Mouse (Mus musculus) erythroid progenitor cell, adult 5-6 weeks (primary cell): ENCODE measurements around the gene Phf5a. TPM values are rescaled to one million over a fixed set of nuclear protein-coding genes. Genes with fewer than 3 reads are reported as not detected.
A peak's percentile ranks its signal among the peaks of the same experiment; 100 is the strongest.
"Not testable (repeated sequence)": the region's sequence is repeated elsewhere in the genome, so short reads cannot be mapped to it uniquely, and the experiment has no call there.

Source experiments
- ATAC-seq: replicated peaks from 2 replicates; pipeline ENCODE4 v1.8.0; 2016; ENCODE audit warnings: moderate number of reproducible peaks, mild to moderate bottlenecking, moderate TSS enrichment, inconsistent platforms; ENCODE audit not compliant: poor library complexity, low FRiP score, severe bottlenecking
- total RNA-seq, 2 experiments: library from RNA; stranded (forward) in 1 of 2; stranded (reverse) in 1 of 2; fragments of 150-400 nt in 1 of 2; fragments of 186-747, 209-891 nt in 1 of 2; gene quantifications; 2 replicates each; pipeline versions ENCODE4 v1.2.3 to v1.2.4; 2015 to 2017; ENCODE audit warnings: low replicate concordance in 2 of 2

Gene Phf5a
- 49.0 and 58.3 TPM in 2 replicates for total RNA-seq (2015; ENCODE audit: low replicate concordance)
- 18.6 and 46.0 TPM in 2 replicates for total RNA-seq (2017; ENCODE audit: low replicate concordance)

DNA sequence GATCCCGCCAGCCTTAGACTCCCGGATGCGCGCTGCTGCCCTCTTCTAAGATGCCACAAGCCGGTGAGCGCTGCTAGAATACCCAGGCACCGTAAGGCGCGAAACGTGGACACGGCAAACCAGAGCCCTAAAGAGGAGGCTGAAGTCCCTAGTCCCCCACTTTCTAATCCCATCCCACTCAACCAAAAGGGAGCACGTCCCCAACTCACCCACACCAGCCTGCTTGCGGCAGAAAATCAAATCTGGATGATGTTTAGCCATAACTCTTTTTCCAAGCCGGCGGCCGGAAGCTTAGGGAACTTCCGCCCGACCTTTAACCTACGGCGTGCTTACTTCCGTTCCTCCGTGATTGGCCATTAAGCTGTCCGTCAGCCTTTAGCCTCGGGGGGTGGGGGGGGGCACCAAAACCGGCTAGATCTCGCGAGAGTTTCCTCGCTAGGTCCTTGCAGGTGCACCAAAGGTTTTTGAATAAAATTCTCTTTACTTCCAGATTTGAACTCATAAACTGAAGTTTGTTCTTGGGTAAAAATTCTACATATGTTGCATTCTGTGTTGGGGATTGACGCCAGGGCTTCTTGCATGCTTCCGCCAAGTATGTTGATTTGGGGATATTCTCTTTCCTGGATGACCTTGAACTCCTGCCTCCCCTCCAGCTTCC, at the start of gene Phf5a:
TSS of gene Phf5a (minus strand) at position 308 of the 658 bp plus-strand sequence.
- ATAC-seq: peak; percentile 90

GRCm38 (mm10) chr15:81921255-81921654, 49.5 kb upstream of the Phf5a start:
- ATAC-seq: no peak

DNA sequence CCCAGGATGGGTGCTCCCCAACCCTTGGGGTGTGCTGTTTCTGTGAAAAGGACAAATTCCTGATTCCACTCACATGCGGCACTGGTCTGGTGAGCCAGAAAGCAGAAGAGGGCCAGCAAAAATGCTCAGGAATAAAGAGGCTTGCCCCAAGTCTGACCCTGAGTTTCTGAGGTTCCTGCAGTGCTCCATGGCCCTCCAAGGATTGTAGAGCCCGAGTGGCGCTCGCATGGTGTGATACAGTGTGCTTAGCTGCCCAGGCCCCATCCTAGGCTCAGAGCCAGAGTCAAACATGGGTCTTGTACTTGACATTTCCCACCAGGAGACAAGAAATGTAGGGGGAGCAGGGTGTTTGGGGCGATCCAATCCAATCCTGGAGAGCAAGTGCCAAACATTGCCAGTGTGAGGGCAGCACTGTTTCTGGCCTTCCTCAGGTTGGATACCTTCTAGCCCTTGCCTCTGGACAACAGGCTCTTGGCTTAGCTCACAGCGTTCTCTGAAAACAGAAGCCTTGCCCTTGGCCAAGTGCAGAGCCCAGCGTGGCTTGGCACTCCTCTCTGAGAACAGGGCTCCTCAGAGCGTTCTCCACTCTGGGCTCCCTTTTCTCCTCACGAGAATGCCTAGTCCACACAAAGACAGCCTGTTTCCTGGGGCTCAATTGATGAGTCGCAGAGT, 49.0 kb upstream of the Phf5a start:
- ATAC-seq: no peak

DNA sequence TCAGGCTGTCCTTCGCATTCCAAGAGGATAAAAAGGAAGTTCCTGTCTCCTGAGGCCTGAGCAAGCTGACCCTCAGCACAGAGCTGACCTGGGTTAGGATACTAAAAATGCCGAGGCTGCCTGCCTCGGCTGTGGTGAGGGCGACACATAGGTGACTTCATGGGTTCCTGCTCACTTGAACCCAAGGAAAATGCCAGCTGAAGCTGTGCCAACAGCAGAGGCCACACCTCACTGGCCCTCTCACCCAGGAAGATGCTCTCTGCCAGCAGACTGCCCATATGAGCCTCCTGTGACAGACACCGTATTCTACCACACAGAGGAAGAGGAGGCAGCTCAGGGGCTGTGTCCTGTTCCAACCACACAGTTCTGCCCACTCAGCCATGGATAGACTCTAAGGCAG, 47.4 kb upstream of the Phf5a start:
- no peak for ATAC-seq

DNA sequence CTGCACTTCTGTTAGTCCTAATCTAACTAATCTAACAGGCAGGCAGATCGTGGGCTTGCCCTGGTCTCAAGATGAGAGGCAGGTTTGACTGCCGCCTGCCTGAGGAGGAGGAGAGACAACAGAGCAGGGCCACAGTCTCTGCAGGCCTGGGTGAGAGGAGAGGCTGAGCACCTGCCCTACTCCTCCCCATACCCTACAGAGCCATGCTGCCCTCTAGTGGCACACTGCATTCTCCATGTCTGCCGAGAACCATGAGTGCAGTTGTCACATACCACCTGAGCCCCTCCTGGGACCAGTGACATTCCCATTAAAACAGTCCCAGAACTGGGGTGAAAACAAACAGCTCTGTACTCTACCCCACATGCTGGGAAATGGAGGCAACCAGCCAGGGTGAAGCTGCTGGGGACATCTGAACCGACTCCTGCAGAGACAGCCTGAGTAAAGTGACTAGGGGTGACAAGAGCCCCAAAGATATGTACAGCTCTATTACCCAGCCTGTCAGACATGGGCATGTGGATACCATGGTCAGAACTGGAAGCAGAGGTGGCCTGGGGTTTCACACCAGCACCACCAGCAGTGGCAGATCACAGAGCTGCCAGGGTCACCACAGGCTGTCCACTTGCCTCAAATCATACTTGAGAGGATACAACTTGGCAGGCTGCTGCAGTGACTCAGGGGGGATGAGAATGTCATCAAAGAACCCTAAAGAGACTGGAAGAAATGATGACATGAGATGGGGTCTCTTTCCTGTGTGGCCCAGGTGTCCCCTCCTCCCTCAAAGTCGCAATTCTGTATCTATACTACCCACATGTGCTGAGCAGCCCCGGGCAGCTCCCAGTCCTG, 46.1 kb upstream of the Phf5a start:
- peak; percentile 81 for ATAC-seq

- no peak for ATAC-seq
These were observed 45.5 kb upstream of the Phf5a start for GRCm38 (mm10) chr15:81917201-81917600.

- ATAC-seq: no peak
These were observed 44.0 kb upstream of the Phf5a start for GRCm38 (mm10) chr15:81915663-81916062.

GRCm38 (mm10) chr15:81914668-81915067, 43.0 kb upstream of the Phf5a start:
- ATAC-seq: no peak

DNA sequence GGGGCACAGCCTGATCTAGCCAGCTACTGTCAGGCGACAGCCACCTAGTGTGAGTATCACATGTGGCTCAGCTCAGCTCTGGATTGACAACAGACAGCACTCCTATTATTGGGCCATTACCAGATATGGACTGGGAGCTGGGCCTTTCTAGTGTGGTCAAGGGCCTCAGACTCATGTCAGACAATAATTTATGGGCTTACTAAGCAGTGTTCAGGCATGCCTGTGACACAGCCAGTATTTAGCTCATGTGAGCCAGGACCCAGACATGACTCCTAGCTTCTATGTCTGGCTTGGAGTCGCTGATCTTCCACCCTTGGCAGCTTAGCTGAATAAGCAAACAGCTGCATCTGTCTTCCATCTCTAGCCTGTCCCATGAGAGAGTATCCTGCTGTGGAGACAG, 40.8 kb upstream of the Phf5a start:
- ATAC-seq: no peak

DNA sequence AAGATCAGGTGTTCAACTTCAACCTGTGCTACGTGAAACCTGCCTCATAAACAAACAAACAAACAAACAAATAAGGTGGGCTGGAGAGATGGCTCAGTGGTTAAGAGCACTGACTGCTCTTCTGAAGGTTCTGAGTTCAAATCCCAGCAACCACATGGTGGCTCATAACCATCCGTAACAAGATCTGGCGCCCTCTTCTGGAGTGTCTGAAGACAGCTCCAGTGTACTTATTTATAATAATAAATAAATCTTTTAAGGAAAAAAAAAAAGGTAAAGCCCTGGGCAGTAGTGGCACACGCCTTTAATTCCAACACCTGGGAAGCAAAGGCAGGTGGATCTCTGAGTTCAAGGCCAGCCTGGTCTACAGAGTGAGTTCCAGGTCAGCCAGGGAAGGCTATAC, 37.1 kb upstream of the Phf5a start:
- not testable (repeated sequence) for ATAC-seq

- no peak for ATAC-seq
These were observed 36.2 kb upstream of the Phf5a start for GRCm38 (mm10) chr15:81907953-81908352.

DNA sequence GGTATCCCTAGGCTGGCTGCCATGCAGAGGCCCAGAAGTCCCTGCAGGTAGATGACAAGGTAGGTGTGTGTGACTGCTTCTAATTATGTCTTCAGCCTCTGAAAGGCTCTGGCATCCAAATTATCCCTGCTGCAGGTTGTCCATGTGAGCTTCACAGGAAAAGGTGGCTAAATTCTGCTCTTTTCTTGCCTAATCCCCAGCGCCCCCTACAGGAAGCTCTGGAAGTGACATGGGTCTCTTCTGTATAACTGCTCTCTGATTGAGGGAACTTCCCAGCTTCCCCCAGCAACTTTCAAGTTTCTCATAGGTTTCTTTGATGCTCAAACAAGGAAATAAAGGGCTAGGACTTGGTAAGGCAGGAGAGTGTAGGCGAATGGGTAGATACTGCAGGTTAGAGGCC, 33.2 kb upstream of the Phf5a start:
- ATAC-seq: peak; percentile 57

GRCm38 (mm10) chr15:81898751-81899150, 27.0 kb upstream of the Phf5a start:
- no peak for ATAC-seq

- no peak for ATAC-seq
These were observed 26.0 kb upstream of the Phf5a start for GRCm38 (mm10) chr15:81897607-81898285.

DNA sequence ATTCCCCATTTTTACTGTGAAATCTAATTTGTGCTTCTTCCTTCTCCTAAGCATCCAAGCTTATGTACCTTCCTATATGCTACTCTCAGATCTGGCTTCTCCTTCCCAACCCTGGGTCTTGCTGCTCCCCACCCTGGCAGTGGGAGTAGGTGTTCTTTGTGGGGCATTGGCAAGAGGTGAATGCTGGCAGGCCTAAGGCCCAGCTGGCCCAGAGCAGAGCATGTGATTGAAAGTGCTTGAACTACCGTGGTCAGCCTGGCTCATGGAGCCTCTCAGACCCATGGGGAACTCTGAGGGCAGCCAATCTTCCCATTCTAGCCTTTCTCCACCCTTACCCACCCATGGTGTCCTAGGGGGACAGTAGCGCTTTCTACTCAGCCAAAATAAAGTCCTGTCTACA, 24.7 kb upstream of the Phf5a start:
- ATAC-seq: no peak

DNA sequence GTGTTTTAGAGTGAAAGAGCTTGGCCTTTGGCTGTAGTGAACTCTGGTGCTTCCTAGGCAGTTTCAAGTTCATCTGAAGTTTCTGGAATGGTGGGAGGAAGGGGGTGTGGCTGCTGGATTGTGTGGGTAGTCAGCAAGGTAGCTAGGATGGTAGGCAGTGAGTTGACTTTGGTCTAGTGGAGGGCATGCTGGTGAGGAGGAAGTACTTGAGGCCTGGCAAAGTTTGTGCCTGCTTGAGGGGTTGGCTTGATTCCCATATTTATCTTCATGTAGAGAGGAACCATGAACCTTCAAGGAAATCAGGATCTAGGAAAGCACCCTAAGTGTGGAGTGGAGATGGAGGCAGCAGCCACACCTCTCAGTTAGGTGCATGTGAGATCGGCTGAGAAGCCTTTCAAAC, 22.3 kb upstream of the Phf5a start:
- no peak for ATAC-seq

GRCm38 (mm10) chr15:81891822-81892580, 20.3 kb upstream of the Phf5a start:
- ATAC-seq: peak; percentile 92

DNA sequence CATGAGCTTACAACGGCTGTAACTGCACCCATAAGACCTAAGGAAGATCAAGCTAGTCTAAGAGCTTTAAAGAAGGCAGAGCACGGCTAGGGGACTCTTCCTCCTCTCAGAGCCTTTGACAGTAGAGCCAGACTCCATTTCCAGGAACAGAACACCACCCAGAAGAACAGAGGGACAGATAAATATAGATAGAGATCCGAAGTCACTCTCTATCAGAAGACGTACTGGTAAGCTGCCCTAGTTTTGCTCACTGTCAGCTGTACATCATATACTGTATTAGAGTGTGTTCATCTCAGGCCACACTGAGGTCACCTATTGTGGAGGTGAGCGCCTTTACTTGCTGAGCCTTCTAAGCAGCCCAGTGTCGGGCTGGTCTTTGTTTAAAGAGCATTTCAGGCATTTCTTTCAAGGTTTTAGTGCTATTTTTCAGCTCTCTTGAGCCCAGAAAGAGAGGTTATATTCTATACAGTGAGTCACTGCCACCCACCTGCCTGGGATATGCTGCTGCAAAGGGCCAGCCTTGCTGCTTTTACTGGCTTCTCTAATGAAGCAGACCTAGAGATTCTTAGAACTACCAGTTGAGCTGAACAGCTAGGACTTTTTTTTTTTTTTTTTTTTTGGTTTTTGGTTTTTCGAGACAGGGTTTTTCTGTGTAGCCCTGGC, 19.6 kb upstream of the Phf5a start:
- ATAC-seq: no peak

DNA sequence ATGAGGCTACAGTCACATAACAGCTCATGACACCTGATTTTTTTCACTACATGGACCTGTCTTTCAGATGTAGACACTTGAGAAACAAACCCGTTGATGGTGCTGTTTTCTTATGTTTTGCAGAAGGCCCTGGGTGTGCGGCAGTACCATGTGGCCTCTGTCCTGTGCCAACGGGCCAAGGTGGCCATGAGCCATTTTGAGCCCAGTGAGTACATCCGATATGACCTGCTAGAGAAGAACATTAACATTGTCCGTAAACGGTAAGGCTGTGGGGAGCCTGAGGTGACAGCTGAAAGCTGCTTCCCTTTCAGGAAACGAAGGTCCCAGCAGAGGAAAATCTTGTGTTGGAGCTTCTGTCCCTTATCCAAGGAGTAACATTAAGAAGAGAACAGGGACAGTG, 17.5 kb upstream of the Phf5a start:
- ATAC-seq: no peak
